Mouse (Mus musculus): ENCODE data around the gene Dnaja2. TPM values are rescaled to one million over a fixed set of nuclear protein-coding genes. Genes with fewer than 3 reads are reported as not detected.

Dnaja2 gene
- polyA plus RNA-seq, 1 experiment from 2014 or later: 101 TPM

DNA sequence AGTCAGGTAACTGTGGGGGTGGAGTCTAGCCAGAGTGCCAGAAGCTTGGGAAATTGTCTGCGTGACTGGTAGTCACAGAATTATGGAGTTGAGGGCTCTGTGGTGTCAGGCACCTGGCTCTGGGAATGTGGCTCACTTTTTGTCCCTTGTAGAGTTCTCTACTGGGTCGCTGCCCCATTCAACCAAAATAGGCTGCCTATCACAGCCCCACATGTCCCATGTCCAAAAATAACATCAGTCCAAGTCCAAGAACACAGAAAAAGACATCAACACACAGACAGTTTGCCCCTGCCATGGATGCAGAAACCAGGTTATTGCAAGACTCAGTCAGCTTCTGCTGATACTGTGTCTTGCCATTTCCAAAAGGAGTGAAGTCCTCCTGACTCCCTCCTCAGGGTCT is 33.5 kb upstream of the Dnaja2 start:
- no peak overlapping the region for H3K27ac ChIP-seq (ENCODE audit: low read depth, low read length)
- H3K27me3 ChIP-seq (replicated peaks; ENCODE audit: control insufficient read depth, insufficient read depth, low read length): no peaks in the 10 kb centered on the region
- no peaks in the 10 kb centered on the region for H3K9me3 ChIP-seq (ENCODE audit: control insufficient read depth)
- H3K4me3 ChIP-seq (ENCODE audit: low read depth, low read length): no peak overlapping the region
- no peaks in the 10 kb centered on the region for H3K4me1 ChIP-seq (replicated peaks; ENCODE audit: control insufficient read depth, insufficient read depth, low read length)
- H3K9ac ChIP-seq (ENCODE audit: low read depth, low read length): no peak overlapping the region
- H3K4me2 ChIP-seq (replicated peaks; ENCODE audit: low read depth): no peak overlapping the region
- no peaks in the 10 kb centered on the region for H3K36me3 ChIP-seq (ENCODE audit: control insufficient read depth, insufficient read depth)
- 83% methylated on average over 2 of the region's 2 CpGs for WGBS
- no peak for ATAC-seq
- no peak for TF ChIP-seq CTCF (IDR thresholded peaks at IDR 0.05; ENCODE audit: low read depth)

DNA sequence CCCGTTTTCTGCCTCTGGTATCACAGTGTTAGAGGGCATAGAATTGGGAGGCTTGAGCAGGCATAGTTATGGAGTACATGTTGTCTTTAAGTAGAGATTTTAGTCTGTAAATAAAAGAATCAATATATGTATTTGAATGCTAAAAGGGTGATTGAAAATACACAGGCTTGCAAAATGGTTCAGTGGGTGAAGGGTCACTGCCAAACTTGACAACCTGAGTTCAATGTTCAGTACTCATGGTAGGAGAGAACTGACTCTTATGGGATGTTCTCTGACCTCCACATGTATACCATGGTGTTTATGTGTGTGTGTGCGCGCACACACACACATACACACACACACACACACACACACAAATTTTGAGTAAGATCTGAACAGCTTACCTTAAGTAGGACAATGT is 22.5 kb upstream of the Dnaja2 start:
- H3K27me3 ChIP-seq (replicated peaks; ENCODE audit: control insufficient read depth, insufficient read depth, low read length): no peaks in the 10 kb centered on the region
- WGBS: 95% methylated on average over 3 of the region's 3 CpGs

GRCm38 (mm10) chr8:85573972-85574496 is 18.9 kb upstream of the Dnaja2 start:
- Histone ChIP-seq H3K36me3 (ENCODE audit: control insufficient read depth, insufficient read depth) (no peaks in the 10 kb centered on the region), H3K9ac (ENCODE audit: low read depth, low read length) (no peak overlapping the region), H3K4me2 (replicated peaks; ENCODE audit: low read depth) (no peak overlapping the region), H3K27me3 (replicated peaks; ENCODE audit: control insufficient read depth, insufficient read depth, low read length) (no peaks in the 10 kb centered on the region), H3K4me3 (ENCODE audit: low read depth, low read length) (no peak overlapping the region), H3K9me3 (ENCODE audit: control insufficient read depth) (no peaks in the 10 kb centered on the region), H3K4me1 (replicated peaks; ENCODE audit: control insufficient read depth, insufficient read depth, low read length) (no peaks in the 10 kb centered on the region), H3K27ac (ENCODE audit: low read depth, low read length) (no peak overlapping the region)
- no peak for TF ChIP-seq CTCF (IDR thresholded peaks at IDR 0.05; ENCODE audit: low read depth)
- 86% methylated on average over 2 of the region's 2 CpGs for WGBS
- no peak for ATAC-seq

More for the DNA sequence above, 22.5 kb upstream of the Dnaja2 start:
- Histone ChIP-seq H3K4me3 (ENCODE audit: low read depth, low read length) (no peak overlapping the region), H3K9me3 (ENCODE audit: control insufficient read depth) (no peaks in the 10 kb centered on the region), H3K4me1 (replicated peaks; ENCODE audit: control insufficient read depth, insufficient read depth, low read length) (no peaks in the 10 kb centered on the region), H3K4me2 (replicated peaks; ENCODE audit: low read depth) (no peak overlapping the region), H3K36me3 (ENCODE audit: control insufficient read depth, insufficient read depth) (no peaks in the 10 kb centered on the region), H3K27ac (ENCODE audit: low read depth, low read length) (no peak overlapping the region), H3K9ac (ENCODE audit: low read depth, low read length) (no peak overlapping the region)
- no peak for ATAC-seq
- TF ChIP-seq CTCF (IDR thresholded peaks at IDR 0.05; ENCODE audit: low read depth): no peak

GRCm38 (mm10) chr8:85570466-85570865 is 15.3 kb upstream of the Dnaja2 start:
- Histone ChIP-seq H3K9ac (ENCODE audit: low read depth, low read length) (no peak overlapping the region), H3K4me2 (replicated peaks; ENCODE audit: low read depth) (no peak overlapping the region), H3K27ac (ENCODE audit: low read depth, low read length) (no peak overlapping the region), H3K27me3 (replicated peaks; ENCODE audit: control insufficient read depth, insufficient read depth, low read length) (no peaks in the 10 kb centered on the region), H3K36me3 (ENCODE audit: control insufficient read depth, insufficient read depth) (no peaks in the 10 kb centered on the region), H3K4me1 (replicated peaks; ENCODE audit: control insufficient read depth, insufficient read depth, low read length) (no peaks in the 10 kb centered on the region), H3K9me3 (ENCODE audit: control insufficient read depth) (no peaks in the 10 kb centered on the region), H3K4me3 (ENCODE audit: low read depth, low read length) (no peak overlapping the region)
- WGBS: 64% methylated on average over 4 of the region's 4 CpGs
- no peak for TF ChIP-seq CTCF (IDR thresholded peaks at IDR 0.05; ENCODE audit: low read depth)
- no peak for ATAC-seq

DNA sequence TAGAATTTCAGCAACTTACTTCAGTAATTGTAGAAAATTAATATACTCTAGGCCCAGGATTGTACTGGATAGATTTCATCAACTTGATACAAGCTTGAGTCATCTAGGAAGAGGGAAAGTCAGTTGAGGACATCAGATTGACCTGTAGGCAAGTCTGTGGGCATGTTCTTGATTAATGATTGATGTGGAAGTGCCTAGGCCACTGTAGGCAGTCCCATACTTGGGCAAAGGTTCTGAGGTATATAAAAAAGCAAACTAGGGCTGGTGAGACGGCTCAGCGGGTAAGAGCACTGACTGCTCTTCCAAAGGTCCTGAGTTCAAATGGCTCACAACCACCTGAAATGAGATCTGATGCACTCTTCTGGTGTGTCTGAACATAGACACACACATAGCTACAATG is 12.7 kb upstream of the Dnaja2 start:
- ATAC-seq: peak; percentile 82
- H3K4me3 ChIP-seq (ENCODE audit: low read depth, low read length): no peak overlapping the region
- H3K36me3 ChIP-seq (ENCODE audit: control insufficient read depth, insufficient read depth): no peaks in the 10 kb centered on the region
- no peaks in the 10 kb centered on the region for H3K27me3 ChIP-seq (replicated peaks; ENCODE audit: control insufficient read depth, insufficient read depth, low read length)
- TF ChIP-seq CTCF (IDR thresholded peaks at IDR 0.05; ENCODE audit: low read depth): no peak
- H3K27ac ChIP-seq (ENCODE audit: low read depth, low read length): no peak overlapping the region
- no peak overlapping the region for H3K9ac ChIP-seq (ENCODE audit: low read depth, low read length)
- H3K9me3 ChIP-seq (ENCODE audit: control insufficient read depth): no peaks in the 10 kb centered on the region
- H3K4me1 ChIP-seq (replicated peaks; ENCODE audit: control insufficient read depth, insufficient read depth, low read length): peaks cover 7% of the 10 kb centered on the region; the same call in 1 of the 2 replicates
- no peak overlapping the region for H3K4me2 ChIP-seq (replicated peaks; ENCODE audit: low read depth)
- WGBS: 45% methylated on average over 2 of the region's 2 CpGs

- Histone ChIP-seq H3K36me3 (ENCODE audit: control insufficient read depth, insufficient read depth) (no peaks in the 10 kb centered on the region), H3K27ac (ENCODE audit: low read depth, low read length) (no peak overlapping the region), H3K4me1 (replicated peaks; ENCODE audit: control insufficient read depth, insufficient read depth, low read length) (peaks cover 7% of the 10 kb centered on the region; the same call in 1 of the 2 replicates), H3K9me3 (ENCODE audit: control insufficient read depth) (no peaks in the 10 kb centered on the region), H3K4me2 (replicated peaks; ENCODE audit: low read depth) (no peak overlapping the region), H3K27me3 (replicated peaks; ENCODE audit: control insufficient read depth, insufficient read depth, low read length) (no peaks in the 10 kb centered on the region), H3K9ac (ENCODE audit: low read depth, low read length) (no peak overlapping the region), H3K4me3 (ENCODE audit: low read depth, low read length) (no peak overlapping the region)
- no peak for TF ChIP-seq CTCF (IDR thresholded peaks at IDR 0.05; ENCODE audit: low read depth)
- no peak for ATAC-seq
- 77% methylated on average over 3 of the region's 3 CpGs for WGBS
Observed at GRCm38 (mm10) chr8:85565186-85565585, 10.0 kb upstream of the Dnaja2 start.

DNA sequence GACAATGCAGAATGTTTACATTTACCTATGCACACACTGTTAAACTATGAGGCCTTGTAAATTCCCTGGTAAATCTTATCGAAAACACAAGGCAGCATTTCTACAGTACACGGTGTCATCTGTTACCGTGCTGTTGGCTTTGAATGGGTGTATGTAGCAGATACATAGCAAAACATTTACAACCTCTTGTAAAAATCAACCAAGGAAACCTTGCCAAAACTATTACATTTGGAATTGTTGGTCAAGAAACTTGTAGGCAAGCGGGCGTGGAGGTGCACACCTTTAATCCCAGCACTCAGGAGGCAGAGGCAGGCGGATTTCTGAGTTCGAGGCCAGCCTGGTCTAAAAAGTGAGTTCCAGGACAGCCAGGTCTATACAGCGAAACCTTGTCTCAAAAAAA is 8.2 kb upstream of the Dnaja2 start:
- Histone ChIP-seq H3K36me3 (ENCODE audit: control insufficient read depth, insufficient read depth) (no peaks in the 10 kb centered on the region), H3K9me3 (ENCODE audit: control insufficient read depth) (no peaks in the 10 kb centered on the region), H3K27ac (ENCODE audit: low read depth, low read length) (no peak overlapping the region), H3K4me2 (replicated peaks; ENCODE audit: low read depth) (no peak overlapping the region), H3K4me3 (ENCODE audit: low read depth, low read length) (no peak overlapping the region), H3K27me3 (replicated peaks; ENCODE audit: control insufficient read depth, insufficient read depth, low read length) (no peaks in the 10 kb centered on the region), H3K9ac (ENCODE audit: low read depth, low read length) (no peak overlapping the region), H3K4me1 (replicated peaks; ENCODE audit: control insufficient read depth, insufficient read depth, low read length) (peaks cover 7% of the 10 kb centered on the region; the same call in 1 of the 2 replicates)
- 90% methylated on average over 8 of the region's 8 CpGs for WGBS
- no peak for TF ChIP-seq CTCF (IDR thresholded peaks at IDR 0.05; ENCODE audit: low read depth)
- no peak for ATAC-seq
